Mouse (Mus musculus) adrenal gland, adult 2 months (tissue): ENCODE measurements around the gene Elfn2. TPM values are rescaled to one million over a fixed set of nuclear protein-coding genes. Genes with fewer than 3 reads are reported as not detected.

Source experiments
- DNase-seq: peaks from one replicate; pipeline ENCODE4 v3.0.0; 2021
- polyA plus RNA-seq: library from polyadenylated mRNA; depleted of rRNA; stranded (reverse); fragments of >200 nt; gene quantifications from 2 replicates; pipeline ENCODE4 v1.2.3, GENCODE M21; 2012
- total RNA-seq, 2 experiments: library from RNA; stranded (reverse); gene quantifications; 2 replicates each; pipeline ENCODE4 v1.2.3; 2021

Gene Elfn2
- total and polyA plus RNA-seq, 3 experiments = 2.3 to 3.6 (median 3.2) TPM

- peak; percentile 86 for DNase-seq
Measured at GRCm38 (mm10) chr15:78720532-78720931, 2.0 kb upstream of the Elfn2 start.

GRCm38 (mm10) chr15:78720094-78720493 is 1.5 kb upstream of the Elfn2 start:
- peak; percentile 58 for DNase-seq

- no peak for DNase-seq
Measured at GRCm38 (mm10) chr15:78719416-78719815, 845 bp upstream of the Elfn2 start.

- DNase-seq = no peak
Measured at GRCm38 (mm10) chr15:78716936-78717335, 1.6 kb downstream of the Elfn2 start.

- no peak for DNase-seq
Measured at GRCm38 (mm10) chr15:78715856-78716255, 2.7 kb downstream of the Elfn2 start.

GRCm38 (mm10) chr15:78713751-78714150 is 4.8 kb downstream of the Elfn2 start:
- no peak for DNase-seq

GRCm38 (mm10) chr15:78712335-78713258 is 6.0 kb downstream of the Elfn2 start:
- peak; percentile 53 for DNase-seq

GRCm38 (mm10) chr15:78711935-78712334 is 6.6 kb downstream of the Elfn2 start:
- DNase-seq = no peak

GRCm38 (mm10) chr15:78710634-78711033 is 7.9 kb downstream of the Elfn2 start:
- DNase-seq = no peak

- peak; percentile 12 for DNase-seq
Measured at GRCm38 (mm10) chr15:78709767-78710166, 8.8 kb downstream of the Elfn2 start.

- DNase-seq = peak; percentile 12
Measured at GRCm38 (mm10) chr15:78706630-78707029, 11.9 kb downstream of the Elfn2 start.

GRCm38 (mm10) chr15:78704824-78705223 is 13.7 kb downstream of the Elfn2 start:
- no peak for DNase-seq

- peak; percentile 22 for DNase-seq
Measured at GRCm38 (mm10) chr15:78704007-78704406, 14.6 kb downstream of the Elfn2 start.

- DNase-seq = no peak
Measured at GRCm38 (mm10) chr15:78700420-78700819, 18.2 kb downstream of the Elfn2 start.

- DNase-seq = no peak
Measured at GRCm38 (mm10) chr15:78699513-78699912, 19.1 kb downstream of the Elfn2 start.

- no peak for DNase-seq
Measured at GRCm38 (mm10) chr15:78698491-78699135, 20.0 kb downstream of the Elfn2 start.

GRCm38 (mm10) chr15:78698084-78698483 is 20.5 kb downstream of the Elfn2 start:
- DNase-seq = no peak

- no peak for DNase-seq
Measured at GRCm38 (mm10) chr15:78695745-78696144, 22.8 kb downstream of the Elfn2 start.

GRCm38 (mm10) chr15:78692505-78692904 is 26.1 kb downstream of the Elfn2 start:
- DNase-seq = no peak

- DNase-seq = no peak
Measured at GRCm38 (mm10) chr15:78690716-78691115, 27.9 kb downstream of the Elfn2 start.

GRCm38 (mm10) chr15:78686910-78687309 is 31.7 kb downstream of the Elfn2 start:
- DNase-seq = no peak

GRCm38 (mm10) chr15:78684111-78684510 is 34.5 kb downstream of the Elfn2 start:
- no peak for DNase-seq

- no peak for DNase-seq
Measured at GRCm38 (mm10) chr15:78683474-78683873, 35.1 kb downstream of the Elfn2 start.
